Mouse (Mus musculus) small intestine, adult 2 months (tissue): ENCODE results near the gene Tdrd9. TPM values are rescaled to one million over a fixed set of nuclear protein-coding genes. Genes with fewer than 3 reads are reported as not detected.

Source experiments
- H3K27ac ChIP-seq: fragments of 200-500 bp; 2 replicates; pipeline ENCODE4 v1.5.1; 2012; ENCODE audit warnings: low read depth, low read length, control low read depth, inconsistent platforms; ENCODE audit not compliant: insufficient read depth
- H3K27me3 ChIP-seq: fragments of 200-500 bp; 2 replicates; pipeline ENCODE4 v1.6.1; 2012; ENCODE audit warnings: mild to moderate bottlenecking, moderate library complexity, low read length, inconsistent platforms; ENCODE audit not compliant: control insufficient read depth, insufficient read depth
- H3K36me3 ChIP-seq: fragments of 200-500 bp; 2 replicates; pipeline ENCODE4 v1.6.1; 2012; ENCODE audit warnings: mild to moderate bottlenecking, low read length, control low read depth, inconsistent platforms; ENCODE audit not compliant: control insufficient read depth, insufficient read depth
- H3K4me1 ChIP-seq: fragments of 200-500 bp; 2 replicates; pipeline ENCODE4 v1.6.1; 2012; ENCODE audit warnings: low read length, inconsistent platforms, mixed read lengths; ENCODE audit not compliant: control insufficient read depth, insufficient read depth, insufficient read length
- H3K4me3 ChIP-seq: fragments of 200-500 bp; 2 replicates; pipeline ENCODE4 v1.5.1; 2012; ENCODE audit warnings: low read depth, mild to moderate bottlenecking, control low read depth, inconsistent platforms, low read length, moderate library complexity
- CTCF ChIP-seq: fragments of 200-500 bp; IDR thresholded peaks from 2 replicates; pipeline ENCODE4 v1.5.1; 2012; ENCODE audit warnings: low read depth, mild to moderate bottlenecking, control low read depth, inconsistent platforms, low read length, moderate library complexity, mixed read lengths; ENCODE audit not compliant: insufficient replicate concordance, insufficient read length; ENCODE audit errors: extremely low read depth
- POLR2A ChIP-seq: fragments of 200-500 bp; IDR thresholded peaks from 2 replicates; pipeline ENCODE4 v1.6.1; 2012; ENCODE audit warnings: low read depth, mild to moderate bottlenecking, control low read depth, inconsistent platforms, low read length, moderate library complexity
- WGBS: fragments of 180-500 bp; shearing (Covaris S2); methylation state at CpG from one replicate; pipeline ENCODE4 v1.1.7; 2018; 5-methylcytosine and 5-hydroxymethylcytosine counted together
- polyA plus RNA-seq: library from polyadenylated mRNA; depleted of rRNA; stranded (reverse); fragments of >200 nt; gene quantifications from 2 replicates; pipeline ENCODE4 v1.2.3, GENCODE M21; 2012

The Tdrd9 gene
- polyA plus RNA-seq, 1 experiment, result 0.04 TPM

DNA sequence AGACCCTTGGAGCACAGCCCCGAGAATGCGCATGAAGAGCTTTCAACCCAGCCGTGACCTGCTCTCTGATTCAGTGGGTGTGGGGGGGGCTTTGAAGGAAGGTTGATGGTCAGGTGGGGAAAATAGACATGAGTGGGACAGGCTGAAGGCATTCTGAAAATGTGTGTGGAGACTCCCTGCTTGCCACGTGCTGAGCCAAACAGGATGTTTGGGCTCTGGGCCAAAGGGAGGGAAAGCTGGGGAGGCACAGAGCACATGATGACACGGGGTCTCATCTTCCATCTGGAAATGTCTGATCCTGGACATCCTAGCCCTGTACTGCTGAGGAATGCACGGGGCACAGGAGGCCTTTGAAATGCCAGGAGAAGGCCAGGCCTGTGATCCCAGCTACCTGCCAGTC, 115.4 kb downstream of the Tdrd9 start:
- Histone ChIP-seq H3K27me3 (no peaks in the 10 kb centered on the region), H3K4me1 (no peaks in the 10 kb centered on the region), H3K4me3 (no peak overlapping the region), H3K27ac (no peak overlapping the region), H3K36me3 (no peaks in the 10 kb centered on the region)
- whole genome bisulfite sequencing, result 73% methylated on average over 6 of the region's 6 CpGs
- TF ChIP-seq POLR2A (no peak), CTCF (no peak)

DNA sequence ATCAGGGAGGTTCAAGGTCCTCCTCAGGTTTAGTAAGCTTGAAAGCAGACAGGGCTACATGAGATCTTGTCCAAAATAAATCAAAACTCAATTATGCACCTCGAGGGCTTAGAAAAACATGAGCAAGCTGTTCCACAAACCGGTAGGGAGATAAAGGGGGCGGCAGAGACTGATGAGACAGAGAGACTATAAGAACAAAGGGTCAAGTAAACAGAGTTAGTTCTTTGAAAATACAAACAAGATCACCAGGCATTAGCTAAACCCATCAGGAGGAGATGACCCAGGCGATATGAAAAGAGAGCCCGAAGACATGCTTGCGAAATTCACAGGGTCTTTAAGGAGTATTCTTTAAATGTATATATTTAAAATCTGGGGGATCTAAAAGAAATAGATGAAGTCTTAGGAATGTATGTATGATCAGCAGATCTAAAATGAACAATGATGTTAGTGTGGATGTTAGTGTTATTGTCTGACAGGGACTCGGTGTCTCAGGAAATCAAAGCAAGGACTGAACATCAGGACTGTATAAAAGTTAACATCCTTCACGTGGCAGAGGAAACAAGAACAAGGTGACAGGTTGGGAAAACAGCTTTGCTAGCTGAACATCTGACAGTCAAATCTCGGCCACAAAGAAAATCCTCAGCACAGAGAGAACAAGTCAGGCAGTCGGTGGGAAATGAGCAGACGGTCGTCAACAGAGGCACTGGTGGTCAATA, 117.4 kb downstream of the Tdrd9 start:
- Histone ChIP-seq H3K27ac (no peak overlapping the region), H3K36me3 (no peaks in the 10 kb centered on the region), H3K27me3 (no peaks in the 10 kb centered on the region), H3K4me3 (no peak overlapping the region), H3K4me1 (no peaks in the 10 kb centered on the region)
- WGBS, result 70% methylated on average over 12 of the region's 12 CpGs
- TF ChIP-seq POLR2A, result no peak
- no peak for TF ChIP-seq CTCF

DNA sequence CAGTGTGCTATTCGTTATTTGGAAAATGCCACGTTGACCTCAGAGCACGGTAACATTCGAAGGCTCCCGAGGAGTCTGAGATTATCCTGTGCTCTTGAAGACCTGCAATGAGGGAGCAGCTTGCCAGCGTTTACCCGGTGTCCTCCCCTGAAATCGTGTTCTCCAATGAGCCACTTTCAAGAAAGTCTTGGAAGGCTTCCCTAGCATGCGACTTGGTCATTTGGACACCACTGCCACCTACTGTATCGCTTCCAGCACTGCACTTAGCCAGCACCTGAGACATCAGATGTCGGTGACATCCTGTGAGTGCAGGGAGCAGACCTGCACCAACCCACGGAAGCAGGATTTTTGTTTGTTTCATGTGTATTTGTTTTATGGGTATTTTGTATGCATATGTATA, 119.7 kb downstream of the Tdrd9 start:
- no peaks in the 10 kb centered on the region for H3K27me3 ChIP-seq
- no peak overlapping the region for H3K4me3 ChIP-seq
- WGBS, result 4% methylated on average over 12 of the region's 12 CpGs
- TF ChIP-seq POLR2A (no peak), CTCF (peak; percentile 74; the same call in 1 of the 2 replicates)
- H3K36me3 ChIP-seq, result no peaks in the 10 kb centered on the region
- no peak overlapping the region for H3K27ac ChIP-seq
- H3K4me1 ChIP-seq, result peaks cover under 1% of the 10 kb centered on the region; the same call in 1 of the 2 replicates

DNA sequence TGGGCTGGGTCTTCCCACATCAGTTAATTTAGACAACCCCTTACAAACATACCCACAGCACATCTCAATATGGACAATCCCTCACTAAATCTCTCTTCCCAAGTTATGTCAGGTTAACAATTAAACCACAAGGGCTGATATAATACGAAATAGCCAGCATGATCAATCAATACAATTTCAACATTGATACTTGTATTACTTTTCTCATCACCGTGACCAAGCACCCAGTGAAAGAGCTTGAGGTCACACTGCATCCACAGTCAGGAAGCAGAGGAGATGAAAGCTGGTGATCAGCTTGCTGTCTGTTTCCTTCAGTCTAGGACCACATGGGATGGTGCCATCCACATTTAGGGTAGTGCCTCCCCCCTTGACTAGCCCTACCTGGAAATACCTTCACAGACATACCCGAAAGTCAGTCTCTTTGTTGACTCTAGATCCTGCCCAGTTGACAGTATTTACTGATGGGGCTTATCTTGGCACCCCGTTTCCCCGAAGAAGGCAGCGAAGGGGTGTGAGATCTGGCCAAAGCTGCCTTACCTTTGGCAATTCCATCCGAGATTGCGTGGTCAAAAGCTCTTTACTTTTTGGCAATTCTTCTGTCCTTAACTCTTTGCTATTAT, 123.0 kb downstream of the Tdrd9 start:
- 54% methylated on average over 8 of the region's 8 CpGs for WGBS
- peaks cover 7% of the 10 kb centered on the region for H3K4me1 ChIP-seq
- no peak overlapping the region for H3K27ac ChIP-seq
- no peaks in the 10 kb centered on the region for H3K27me3 ChIP-seq
- TF ChIP-seq CTCF (no peak), POLR2A (no peak)
- H3K36me3 ChIP-seq, result no peaks in the 10 kb centered on the region
- no peak overlapping the region for H3K4me3 ChIP-seq

DNA sequence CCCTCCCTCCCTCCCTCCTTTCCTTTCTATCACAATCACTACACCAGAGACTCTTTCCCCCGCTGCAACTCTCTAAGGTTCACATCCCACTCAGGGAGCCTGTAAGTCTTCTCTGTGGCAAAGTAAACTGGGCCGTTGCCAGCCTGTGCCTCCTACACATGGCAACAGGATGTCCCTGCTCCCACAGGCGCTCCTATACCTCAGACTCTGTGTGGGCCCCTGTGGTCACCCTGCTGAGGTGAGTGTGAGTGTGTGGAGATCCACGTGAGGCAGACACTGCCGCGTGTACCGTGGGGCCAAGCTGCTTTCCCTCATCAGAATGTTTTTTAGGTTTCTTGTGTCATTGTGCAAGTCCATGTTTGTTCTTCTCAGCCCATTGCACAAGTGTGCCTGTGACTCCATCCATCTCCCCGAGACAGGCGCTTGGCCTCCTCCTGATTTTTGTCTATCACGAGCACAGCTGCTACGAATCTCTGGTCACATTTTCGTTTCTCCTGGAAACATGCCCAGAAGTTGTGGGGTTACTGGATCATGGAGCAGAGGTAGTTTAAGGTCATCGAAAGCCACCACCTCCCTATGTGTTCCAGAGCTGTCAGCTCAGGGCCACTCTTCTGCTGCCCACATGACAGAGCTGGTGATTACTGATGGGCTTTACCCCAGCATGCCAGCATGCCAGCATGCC, 124.8 kb downstream of the Tdrd9 start:
- Histone ChIP-seq H3K27ac (no peak overlapping the region), H3K36me3 (no peaks in the 10 kb centered on the region), H3K27me3 (no peaks in the 10 kb centered on the region), H3K4me1 (peaks cover 7% of the 10 kb centered on the region), H3K4me3 (no peak overlapping the region)
- no peak for TF ChIP-seq POLR2A
- WGBS, result 29% methylated on average over 13 of the region's 13 CpGs

GRCm38 (mm10) chr12:112096733-112097117, 125.4 kb downstream of the Tdrd9 start:
- WGBS, result 56% methylated on average over 8 of the region's 8 CpGs
- Histone ChIP-seq H3K4me1 (peaks cover 7% of the 10 kb centered on the region), H3K27me3 (no peaks in the 10 kb centered on the region), H3K36me3 (no peaks in the 10 kb centered on the region), H3K4me3 (no peak overlapping the region), H3K27ac (no peak overlapping the region)
- TF ChIP-seq POLR2A (no peak), CTCF (no peak)

DNA sequence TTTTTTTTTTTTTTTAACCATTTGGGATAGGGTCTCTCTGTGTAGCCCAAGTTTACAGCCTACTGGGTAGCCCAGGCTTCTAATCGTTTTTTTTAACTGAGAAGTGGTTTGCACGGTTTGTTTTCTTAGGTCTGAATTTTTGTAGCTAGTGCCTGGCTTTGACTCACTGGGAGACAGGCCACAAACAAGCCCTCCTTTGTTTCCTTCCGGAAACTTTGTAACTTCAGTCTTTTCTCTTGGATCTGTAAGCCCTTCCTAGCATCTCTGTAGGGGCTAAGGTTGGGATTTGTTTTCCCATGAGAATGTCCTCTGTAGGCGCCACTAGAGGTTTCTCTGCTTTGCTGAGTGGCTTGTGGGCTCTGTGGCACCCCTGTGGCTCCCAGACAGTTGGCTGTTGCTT, 128.7 kb downstream of the Tdrd9 start:
- TF ChIP-seq POLR2A (no peak), CTCF (no peak)
- H3K4me1 ChIP-seq, result peaks cover 7% of the 10 kb centered on the region
- WGBS, result 71% methylated on average over 4 of the region's 4 CpGs
- no peaks in the 10 kb centered on the region for H3K36me3 ChIP-seq
- no peak overlapping the region for H3K27ac ChIP-seq
- H3K27me3 ChIP-seq, result no peaks in the 10 kb centered on the region
- no peak overlapping the region for H3K4me3 ChIP-seq
